Mouse (Mus musculus) thymus, postnatal 14 days (tissue): Measurements from ENCODE around the gene Itprid2.

Source experiments
- DNase-seq: peaks from one replicate; pipeline ENCODE4 v3.0.0; 2021

Itprid2 gene

DNA sequence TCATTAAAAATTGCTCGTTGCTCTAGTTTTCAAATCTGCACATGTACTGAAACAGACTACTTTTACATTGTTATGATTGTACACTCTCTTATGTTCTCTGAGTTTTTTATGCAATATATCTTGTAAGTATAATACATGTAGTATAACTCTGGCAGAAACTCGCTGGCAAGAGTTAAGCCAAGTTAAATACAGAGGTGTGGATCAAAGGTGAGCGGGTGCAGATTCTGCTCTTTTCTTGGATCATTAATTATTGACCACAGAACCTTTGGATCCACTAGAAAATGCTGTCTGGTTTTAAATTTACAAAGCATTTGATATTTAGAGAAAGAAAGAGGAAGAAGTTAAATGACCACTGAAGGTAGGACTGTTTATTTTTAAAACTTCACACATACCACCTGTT lies 16.5 kb downstream of the Itprid2 start:
- DNase-seq = no peak

DNA sequence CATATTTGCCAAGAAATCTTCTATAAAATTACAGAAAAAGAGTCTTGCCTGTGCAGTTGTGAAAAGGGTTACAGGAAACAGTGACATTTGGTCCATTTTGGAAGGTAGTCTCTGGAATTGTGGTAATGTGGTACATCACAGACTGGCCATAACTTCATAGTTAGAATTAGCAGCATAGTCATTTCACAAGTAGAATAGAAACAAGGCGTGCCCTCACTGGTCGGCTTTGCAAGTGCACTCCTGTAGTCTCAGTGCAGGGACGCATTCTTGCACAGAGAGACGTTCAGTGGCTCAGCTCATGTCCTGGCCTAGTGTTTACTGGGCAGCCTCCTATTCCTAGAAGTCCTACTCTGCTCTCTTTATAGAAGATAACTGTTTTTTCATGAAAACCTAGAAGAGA lies 17.4 kb downstream of the Itprid2 start:
- DNase-seq = no peak

DNA sequence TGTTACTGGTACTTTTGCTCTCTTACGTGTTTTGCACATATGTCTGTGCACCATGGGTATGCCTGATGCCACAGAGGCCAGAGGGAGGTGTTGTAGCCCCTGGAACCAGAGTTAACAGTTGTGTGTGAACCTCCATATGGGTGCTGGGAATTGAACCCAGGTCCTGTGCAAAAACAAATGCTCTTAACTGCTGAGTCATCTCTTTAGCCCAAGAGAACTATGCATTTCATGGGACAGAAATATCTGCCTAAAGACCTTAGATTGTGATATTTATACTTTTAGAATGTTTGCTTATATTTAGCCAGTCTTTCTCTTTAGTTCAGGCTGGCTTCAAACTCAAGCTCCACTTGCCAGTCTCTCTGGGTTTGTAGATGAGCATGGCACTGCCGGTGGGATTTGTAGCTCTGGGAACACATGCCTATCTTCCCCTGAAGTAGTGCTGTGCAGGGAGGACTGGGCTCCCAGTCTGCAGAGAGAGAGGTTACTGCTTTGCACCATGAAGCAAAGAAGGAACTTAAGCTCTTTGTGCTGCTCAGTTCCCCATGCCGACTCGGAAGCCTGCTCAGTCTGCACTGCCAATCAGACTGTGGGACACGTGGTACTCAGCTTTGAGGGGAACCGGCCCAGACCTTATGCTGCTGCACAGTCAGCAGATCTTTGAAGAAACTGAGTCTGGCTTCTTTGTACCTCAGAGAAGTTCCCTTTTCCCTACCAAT lies 18.1 kb downstream of the Itprid2 start:
- no peak for DNase-seq

DNA sequence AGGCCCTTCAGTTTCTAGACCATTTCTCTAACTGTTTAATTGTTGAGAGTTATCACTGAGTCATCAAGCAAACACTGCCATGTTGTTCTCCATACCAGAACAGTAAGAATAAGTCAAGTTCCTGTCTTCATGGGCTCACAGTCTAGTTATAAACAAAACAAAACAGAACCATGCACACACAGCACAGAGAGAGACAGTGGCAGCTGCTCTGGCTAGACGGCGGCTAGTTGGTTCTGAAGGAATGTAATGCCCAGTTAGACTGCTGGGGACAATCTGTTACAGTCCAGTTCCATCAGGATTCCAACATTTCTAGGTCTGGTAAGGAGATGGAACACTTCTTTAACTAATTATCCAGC lies 18.6 kb downstream of the Itprid2 start:
- DNase-seq = no peak

DNA sequence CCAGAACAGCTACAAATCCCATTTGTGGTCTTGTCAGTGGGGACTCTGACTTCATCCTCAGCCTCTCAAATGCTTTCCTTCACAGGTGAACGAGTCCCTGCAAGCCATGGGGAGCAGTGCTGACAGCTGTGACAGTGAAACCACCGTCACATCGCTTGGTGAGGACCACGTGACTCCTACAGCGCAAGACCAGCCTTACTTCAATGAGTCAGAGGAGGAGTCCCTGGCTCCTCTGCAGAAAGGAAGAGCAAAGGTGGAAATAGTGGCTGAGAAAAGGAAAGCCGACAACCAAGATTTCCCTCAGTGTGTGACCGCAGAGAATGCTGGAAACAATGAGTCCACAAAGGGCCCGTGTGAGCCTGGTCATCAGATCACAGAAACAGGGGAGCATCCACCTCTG lies 21.9 kb downstream of the Itprid2 start:
- DNase-seq = no peak

DNA sequence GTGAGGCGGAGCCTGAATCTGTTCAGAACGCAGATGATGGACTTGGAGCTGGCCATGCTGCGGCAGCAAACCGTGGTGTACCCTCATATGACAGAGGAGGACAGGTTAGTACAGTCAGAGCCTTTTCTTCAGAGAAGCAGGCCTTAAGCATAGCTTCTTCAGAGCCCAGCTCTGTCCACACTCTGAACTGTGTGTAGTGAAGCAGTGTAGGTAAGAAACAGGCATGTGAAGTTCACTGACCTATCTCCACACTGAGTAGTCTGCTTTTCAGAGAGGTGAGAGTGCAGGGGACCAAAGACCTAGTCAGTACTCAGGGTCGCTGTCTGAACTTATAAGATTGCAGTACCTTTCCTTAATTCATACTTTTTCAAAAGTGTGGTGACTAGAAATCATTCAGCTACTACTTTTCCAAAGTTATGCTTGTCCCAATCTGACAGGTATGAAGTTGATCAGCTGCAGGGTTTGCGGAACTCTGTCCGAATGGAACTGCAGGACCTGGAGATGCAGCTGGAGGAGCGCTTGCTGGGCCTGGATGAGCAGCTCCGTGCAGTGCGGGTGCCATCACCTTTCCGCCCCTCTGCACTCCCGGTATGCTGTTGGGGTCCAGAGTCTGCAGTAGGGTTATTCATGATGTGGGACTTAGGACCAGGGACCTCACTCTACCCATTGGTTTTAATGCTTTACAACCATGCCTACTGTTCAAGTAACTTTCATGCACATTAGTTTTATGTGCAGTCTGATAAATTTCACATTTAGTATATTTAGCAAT lies 25.4 kb downstream of the Itprid2 start:
- DNase-seq = no peak

DNA sequence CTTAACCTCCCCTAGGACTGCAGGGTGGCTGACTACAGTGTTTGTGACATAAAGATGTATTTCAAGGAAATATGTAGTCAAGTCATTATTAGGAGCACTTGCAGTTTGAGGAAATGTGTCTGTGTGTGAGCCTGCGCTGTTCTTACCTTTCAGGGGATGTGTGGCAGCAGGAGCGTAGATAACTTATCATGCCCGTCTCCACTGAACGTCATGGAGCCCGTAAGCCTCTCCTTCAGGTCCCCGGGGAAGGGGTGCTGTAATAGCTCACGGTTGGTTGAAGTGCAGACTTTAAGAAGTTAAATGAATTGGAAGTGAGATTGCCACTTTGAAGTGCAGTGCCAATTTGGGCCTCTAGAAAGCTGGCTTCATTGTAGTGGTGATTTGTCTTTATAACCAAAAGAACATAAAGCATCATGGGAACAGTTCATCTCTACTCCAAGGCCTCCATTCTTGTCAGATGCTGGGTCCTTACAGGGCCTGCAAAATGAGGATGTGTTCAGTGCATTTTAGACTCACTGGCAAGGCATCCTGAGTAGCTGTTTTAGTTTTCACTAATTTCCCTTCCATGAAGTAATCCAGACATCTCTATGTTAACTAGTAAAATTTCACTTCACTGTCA lies 26.4 kb downstream of the Itprid2 start:
- DNase-seq = no peak

DNA sequence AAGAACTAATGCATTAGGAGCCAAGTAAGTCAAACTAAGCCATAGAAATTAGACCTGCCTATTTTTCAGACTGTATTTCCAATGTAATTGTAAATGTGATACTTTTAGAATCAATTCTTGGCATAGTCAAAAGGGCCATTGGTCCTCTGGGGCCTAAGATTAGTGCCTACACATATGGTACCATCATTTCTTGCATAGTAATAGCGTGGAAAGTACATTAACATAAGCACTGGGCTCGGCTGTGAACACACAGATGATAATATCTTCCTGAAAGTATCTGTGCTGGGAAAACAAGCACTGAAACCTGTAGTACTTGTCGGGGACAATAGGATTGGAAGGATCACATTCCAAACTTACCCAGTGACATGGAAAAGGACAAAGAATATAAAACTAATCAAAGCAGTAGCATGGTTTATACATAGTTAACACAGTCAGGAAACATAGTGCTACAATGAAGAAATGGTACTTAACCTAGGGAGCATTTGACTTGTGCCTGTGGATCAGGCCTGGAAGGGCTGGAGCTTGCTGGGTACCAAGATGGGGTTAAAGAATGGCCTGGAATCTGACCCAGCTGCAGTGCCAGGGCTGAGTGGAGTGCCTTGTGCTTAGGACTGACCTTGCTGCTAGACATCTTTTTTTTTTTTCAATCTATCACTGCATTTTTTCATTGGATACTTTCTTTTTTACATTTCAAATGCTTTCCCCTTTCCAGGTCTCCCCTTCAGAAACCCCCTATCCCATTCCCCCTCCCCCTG lies 29.6 kb downstream of the Itprid2 start:
- DNase-seq = no peak

DNA sequence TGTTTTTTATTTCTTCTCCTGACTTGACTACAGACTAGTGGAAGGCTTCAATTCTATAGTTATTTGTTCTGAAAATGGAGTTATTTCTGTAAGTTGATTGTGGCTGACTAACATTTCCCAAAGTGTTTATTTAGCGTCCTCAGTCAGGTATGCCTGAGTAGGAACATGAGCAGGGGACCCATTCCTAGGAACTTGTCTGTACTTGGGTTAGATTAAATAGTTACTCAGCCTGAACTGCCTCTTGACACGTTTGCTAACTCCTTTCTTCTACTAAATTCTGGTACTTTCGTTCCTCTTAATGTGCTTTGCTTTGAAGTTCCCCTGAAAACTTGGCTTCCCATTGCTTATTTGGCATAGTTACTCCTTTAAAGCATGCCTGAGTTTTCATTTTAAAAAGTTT lies 30.3 kb downstream of the Itprid2 start:
- DNase-seq = no peak

DNA sequence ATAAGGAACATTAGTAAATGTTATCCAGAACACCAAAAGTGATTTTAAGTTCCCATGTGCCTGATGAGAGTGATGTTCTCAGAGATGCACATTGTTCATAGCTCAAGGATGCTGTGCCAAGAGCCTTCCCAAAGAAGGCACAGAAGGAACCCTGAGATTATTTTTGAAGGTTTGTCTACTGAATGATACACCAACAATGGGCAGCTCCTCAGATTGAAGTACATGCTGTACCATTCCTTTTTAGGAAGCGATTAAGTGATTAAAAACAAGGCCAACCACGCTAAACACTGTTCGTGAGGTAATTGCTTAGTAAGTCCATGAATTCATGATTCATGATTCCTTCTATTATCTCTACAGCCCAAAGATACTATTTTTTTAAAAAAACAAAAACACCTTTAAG lies 40.1 kb downstream of the Itprid2 start:
- DNase-seq = no peak

DNA sequence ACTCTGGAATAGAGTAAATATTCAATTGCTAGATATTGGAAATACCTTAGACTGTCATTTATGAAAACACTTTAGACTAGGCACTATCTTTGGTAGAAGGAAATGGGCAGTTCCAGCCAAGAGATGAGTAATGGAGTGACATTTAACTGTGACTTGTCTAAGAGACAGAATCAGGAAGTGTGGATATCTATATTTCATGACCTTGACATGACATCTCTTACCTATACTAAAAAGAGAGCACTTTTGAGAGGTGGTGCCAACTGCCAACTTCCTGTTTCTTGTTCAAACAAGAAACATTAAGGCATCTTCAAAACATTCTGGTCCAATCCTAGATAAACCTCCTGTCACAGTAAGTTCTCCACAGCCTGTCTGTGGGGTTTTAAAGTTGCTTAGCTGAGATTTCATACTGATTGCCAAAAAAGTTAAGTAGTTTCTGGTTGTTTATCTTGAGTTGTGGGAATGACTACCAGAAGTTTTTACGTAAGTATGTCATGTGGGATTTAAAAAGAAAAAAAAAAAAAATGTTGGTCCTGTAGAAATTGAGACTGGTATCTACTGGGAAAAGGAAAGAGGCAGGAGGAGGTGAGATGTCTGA lies 42.6 kb downstream of the Itprid2 start:
- DNase-seq = no peak

DNA sequence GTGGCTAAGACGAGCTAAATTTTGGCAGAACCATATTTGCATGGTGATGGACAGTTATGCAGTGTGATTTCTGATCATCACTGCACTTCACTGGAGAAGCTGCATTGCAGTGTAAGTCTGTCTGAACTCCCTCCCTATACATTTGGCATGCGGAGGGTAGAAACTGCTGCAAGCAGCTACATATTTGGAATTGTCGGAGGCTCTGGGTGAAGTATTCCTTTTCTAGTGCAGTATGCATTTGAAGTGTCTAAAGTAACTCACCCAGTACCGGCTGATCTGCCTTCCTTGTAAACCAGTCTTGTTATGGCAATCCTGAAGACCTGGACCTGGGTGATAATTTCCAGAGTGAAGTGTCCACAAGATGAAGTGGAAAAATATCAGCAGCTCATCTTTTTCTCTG lies 46.5 kb downstream of the Itprid2 start:
- DNase-seq = no peak

DNA sequence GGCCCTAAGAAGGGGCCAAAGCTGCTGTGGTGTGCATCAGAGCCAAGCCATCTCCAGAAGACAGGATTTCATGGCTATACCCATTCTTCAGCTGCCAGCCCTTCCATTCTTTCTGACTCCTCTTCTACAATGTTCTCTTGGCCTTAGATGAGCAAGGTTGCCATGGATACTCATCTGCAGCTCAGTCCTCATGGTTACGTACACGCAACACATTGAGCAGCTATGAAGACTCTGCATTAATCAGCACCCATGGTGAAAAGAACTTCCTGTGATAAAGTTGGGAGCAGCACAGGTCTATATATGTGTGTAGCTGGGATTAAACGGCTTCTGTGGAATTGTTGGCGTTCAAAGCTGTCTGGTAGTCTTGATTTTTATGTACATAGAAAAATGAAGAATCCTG lies 48.1 kb downstream of the Itprid2 start:
- DNase-seq = no peak

DNA sequence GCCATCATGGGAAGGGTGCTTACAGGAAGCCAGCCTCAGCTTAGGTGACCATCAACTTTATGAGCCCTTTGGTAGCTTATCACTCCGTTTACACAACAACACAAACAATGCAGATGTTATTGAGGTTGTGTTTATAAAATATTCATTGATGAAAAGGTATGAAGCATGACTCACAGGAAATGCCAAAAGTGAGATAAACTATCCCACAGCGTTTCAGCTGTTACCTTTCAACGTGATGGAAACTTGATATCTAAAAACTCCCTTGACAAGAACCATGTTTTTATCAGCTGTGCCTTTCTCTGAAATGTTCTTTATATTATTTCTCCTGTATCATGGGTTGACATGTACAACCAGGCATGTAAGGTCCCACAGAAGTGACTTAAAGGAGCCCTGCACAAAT lies 55.7 kb downstream of the Itprid2 start:
- no peak for DNase-seq

DNA sequence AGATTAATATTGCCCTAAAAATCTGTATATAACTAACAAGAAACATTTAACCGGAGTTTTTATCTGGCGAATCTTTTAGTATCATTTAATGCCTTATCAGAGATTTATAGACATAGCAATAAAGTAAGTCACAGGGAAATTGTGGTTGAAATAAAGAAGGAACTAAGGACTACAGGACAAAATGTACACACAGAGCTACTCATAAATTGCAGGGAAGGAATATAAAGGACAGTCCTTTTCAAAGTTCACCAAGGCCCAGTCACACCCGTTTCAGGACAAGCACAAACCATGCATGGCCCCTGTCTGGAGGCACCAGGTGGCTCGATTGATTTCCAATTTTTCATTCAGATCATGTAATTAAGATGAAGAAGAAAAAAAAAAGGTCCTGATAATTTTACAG lies 60.0 kb downstream of the Itprid2 start:
- DNase-seq = no peak

DNA sequence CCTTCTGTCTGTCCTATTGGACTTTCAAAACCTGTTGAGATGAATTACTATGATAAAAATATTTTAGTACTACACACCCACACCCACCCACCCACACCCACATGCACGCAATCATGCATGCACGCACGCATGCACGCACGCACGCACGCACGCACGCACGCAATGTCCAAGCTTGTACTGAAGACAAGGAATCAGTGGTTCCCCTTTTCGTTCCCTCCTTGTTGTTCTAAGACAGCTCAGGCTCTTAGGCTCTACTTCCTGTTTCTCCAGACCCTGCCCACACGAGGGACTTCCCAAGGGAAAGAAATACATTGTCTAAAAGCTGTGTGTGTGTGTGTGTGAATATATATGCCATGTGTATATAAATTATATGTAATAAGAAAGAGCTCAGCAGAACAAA lies 60.8 kb downstream of the Itprid2 start:
- DNase-seq = no peak

DNA sequence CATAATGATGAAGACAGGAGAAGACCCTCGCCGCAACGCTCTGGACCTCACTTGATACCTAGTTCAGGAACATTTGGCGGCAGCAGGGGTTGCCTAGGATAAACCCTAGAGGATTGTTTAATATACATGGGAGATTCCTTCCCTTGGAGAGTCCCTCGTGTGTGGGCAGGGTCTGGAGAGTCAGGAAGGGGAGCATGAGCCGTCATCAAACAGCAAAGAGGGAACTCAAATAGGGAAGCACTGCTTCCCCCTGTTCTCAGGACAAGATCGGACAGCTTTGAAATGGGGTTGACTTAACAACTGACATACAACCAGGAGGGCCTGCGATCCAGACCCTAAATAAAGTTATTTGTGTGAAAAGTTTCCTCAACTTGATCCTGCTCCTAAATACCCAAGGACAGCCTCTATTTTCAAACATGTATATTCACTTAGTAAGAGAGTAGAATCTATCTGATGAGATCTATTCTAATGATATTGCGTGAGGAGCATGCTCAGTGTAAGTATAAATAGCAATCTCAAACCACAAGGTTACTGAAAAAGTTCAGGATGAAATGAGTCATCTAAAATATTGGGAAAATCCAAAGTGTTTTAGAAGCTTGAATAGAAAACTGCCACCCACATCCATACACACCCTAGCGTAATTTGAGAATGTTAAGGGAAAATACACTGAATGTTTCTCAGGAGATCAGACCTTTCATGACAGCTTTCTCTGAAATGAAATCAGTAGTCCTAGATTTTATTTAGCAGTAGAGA lies 61.5 kb downstream of the Itprid2 start:
- DNase-seq = no peak

DNA sequence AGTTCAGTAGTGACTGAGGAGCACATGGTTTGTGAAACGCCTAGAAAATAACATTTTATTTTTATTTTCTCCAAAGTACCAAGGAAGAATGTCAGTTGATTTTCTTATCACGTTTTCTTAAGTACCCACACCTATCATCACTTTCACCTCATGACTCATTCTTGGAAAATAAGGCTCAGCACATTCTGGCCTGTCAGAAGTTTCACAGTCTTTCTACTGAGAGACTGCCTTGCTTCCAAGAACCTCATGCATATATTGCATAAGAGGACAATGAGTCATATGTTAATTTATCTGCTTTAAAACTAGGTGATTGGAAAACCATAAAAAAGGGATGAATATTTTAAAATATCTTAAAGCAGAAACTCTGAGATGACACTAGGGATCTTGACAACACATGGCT lies 63.0 kb downstream of the Itprid2 start:
- DNase-seq = no peak

DNA sequence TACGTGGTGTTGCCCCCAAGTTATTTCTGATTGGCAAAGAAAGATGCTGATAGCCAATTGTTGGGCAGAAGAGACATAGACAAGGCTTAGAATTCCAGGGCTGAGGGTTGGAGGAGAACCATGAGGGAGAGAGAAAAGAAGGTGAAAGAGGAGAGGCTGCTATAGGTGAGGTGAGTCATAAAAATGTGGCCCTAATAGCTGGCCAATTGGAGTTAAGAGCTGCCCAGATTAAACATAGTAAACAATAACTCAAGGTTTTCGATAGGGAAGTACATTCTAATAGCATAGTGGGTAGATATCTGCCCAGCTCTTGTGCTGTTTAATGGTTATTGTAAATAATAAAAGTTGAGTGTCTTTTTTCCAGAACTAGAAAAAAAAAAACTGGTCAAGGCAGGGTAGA lies 69.6 kb downstream of the Itprid2 start:
- DNase-seq = no peak

DNA sequence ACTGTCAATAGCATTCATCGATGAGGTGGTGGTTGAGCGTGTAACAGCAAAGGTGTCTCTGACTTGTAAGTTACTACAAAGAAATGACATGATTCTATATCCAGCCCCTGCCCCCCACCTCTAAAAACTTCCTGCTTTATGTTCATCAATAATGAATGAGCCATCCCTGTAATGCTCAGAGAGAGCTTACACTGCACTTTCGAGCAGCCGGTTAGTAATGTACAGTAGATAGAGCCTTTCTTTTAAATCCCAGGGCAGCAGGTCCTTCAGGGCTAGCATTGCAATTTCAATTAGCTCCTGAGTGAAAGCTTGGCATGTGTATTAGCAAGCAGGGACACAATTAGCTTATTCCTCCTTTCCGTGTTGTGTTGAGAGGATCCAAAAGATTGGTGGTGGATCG lies 72.4 kb downstream of the Itprid2 start, which contains the start of gene Ppp1r1c:
Ppp1r1c (plus strand) TSS at position 206 of the 400 bp plus-strand sequence.
- DNase-seq = no peak

DNA sequence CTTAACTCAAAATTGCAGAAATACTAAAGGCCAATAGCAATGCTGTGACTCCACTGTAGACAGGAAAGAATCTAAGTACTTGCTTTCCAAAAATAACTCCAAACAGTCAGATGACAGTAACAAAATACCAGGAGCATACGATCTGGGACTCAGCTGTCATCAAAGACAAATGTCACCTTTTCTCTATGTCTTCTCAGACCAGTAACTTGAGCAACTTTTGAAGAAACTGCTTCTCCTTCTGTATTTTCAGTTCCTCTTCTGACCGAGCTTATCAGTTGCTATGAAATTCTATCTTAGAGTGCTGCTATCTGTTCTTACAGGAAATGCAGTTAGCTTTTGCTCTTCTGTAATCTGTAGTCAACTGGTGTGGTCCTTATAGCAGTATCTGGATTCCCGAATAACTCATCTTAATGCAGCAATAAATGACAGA lies 78.5 kb downstream of the Itprid2 start:
- no peak for DNase-seq

DNA sequence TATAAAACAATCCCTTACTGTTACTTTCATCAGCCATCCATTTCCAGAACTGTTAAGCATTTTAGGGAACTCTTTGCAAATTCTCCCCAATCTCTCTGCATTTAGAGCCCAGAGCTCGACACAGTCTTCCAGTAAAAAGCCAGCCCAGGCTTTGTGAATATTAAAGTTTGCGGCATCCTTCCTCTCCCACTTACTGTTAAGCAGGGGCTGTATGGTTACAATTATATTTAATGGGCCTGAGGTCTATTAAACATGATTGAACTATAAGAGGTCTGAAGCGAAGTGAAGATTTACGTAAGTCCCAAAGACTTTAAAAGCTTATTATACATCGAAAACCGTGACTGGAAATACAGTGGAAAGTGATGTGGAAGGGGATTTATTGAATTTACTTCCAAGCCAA lies 79.6 kb downstream of the Itprid2 start:
- DNase-seq = no peak
